8 mouse cellular contexts compared by ENCODE assay signal in the genomic region with DNA sequence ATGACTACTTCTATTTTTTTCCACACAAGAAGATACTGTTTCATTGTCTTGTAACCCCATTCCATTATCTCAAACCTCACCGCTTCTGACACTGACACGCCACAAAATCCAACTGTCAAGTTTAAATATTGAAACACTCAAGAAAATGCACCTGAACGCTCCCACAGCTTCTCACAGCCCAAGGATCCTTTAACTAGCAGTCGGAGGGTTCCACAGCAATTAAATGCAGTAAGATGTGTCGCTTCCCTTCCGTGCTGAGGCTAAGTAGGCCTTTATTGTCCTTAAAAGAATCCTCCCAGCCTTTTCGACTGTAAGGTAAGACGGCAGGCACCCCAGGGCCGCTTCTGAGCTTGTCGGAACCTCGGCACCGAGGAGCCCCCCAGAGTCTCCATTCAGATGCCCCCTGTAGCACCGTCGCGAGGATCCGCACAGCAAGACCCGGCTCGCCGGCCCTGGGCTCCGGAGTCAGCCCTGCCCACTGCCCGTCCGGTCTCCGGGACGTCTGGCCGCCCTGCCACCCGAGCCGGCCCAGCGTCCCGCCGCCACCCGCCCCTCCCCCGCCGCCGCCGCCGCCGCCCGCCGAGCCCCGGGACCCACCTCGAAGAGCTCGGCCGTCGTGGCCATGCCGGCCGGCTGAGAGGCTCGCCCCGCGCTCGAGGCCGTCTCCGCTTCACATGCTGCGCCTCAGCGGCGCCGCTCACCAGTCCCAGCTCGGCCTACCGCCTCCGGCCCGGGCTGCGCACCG. TPM values are rescaled to one million over a fixed set of nuclear protein-coding genes. Genes with fewer than 3 reads are reported as not detected.
DNase-seq lines count a peak whose midpoint lies in the region; ATAC-seq lines count a peak whose summit lies in the region.

TSS of gene Ap5m1 (plus strand) at position 569 of the 745 bp plus-strand sequence.

- DNase-seq in kidney, postnatal 36 days = no peak
- peak; percentile 12 for DNase-seq in ES-CJ7 (ENCODE audit: low read depth, low spot score)
- no peak for DNase-seq in embryonic facial prominence, embryonic 10.5 days (ENCODE audit: low spot score)
- peak; percentile 31 to 41 for DNase-seq in layer of hippocampus, postnatal 14 days (ENCODE audit: low spot score in 2 of 2)

- WGBS in kidney, embryonic 15.5 days = under 1% methylated on average over 62 of the region's 62 CpGs
- under 1% methylated on average over 59 of the region's 62 CpGs for WGBS in embryonic facial prominence, embryonic 10.5 days
- WGBS in heart, embryonic 11.5 days (ENCODE audit: insufficient replicate concordance) = under 1% methylated on average over 52 of the region's 62 CpGs
- WGBS in stomach, embryonic 14.5 days = under 1% methylated on average over 42 of the region's 62 CpGs

- H3K36me3 ChIP-seq in kidney, embryonic 15.5 days = no peaks in the 10 kb centered on the region
- 0 out of 2 replicates have a peak, but pooled peaks cover 7% of the 10 kb centered on the region for H3K36me3 ChIP-seq in embryonic facial prominence, embryonic 10.5 days (replicated peaks)
- no peaks in the 10 kb centered on the region for H3K36me3 ChIP-seq in heart, embryonic 11.5 days (ENCODE audit: control insufficient read depth, insufficient read depth, low read length)
- H3K36me3 ChIP-seq in stomach, embryonic 14.5 days (ENCODE audit: control insufficient read depth, insufficient read depth, low read length) = no peaks in the 10 kb centered on the region

- peaks cover 22% of the 10 kb centered on the region for H3K4me1 ChIP-seq in kidney, embryonic 15.5 days
- H3K4me1 ChIP-seq in embryonic facial prominence, embryonic 10.5 days = peaks cover 26% of the 10 kb centered on the region
- peaks cover 9% of the 10 kb centered on the region for H3K4me1 ChIP-seq in heart, embryonic 11.5 days (ENCODE audit: control insufficient read depth, insufficient read depth, low read length)
- H3K4me1 ChIP-seq in stomach, embryonic 14.5 days (ENCODE audit: control insufficient read depth, insufficient read depth, low read length) = peaks cover 16% of the 10 kb centered on the region

- peak within 1 kb of the TSS; percentile 59 for H3K4me2 ChIP-seq in kidney, embryonic 15.5 days
- H3K4me2 ChIP-seq in heart, embryonic 11.5 days = peak within 1 kb of the TSS; percentile 70
- H3K4me2 ChIP-seq in stomach, embryonic 14.5 days (replicated peaks; ENCODE audit: low read depth, low read length) = peak within 1 kb of the TSS; percentile 63

- no peaks in the 10 kb centered on the region for H3K27me3 ChIP-seq in kidney, embryonic 15.5 days
- H3K27me3 ChIP-seq in embryonic facial prominence, embryonic 10.5 days (replicated peaks; ENCODE audit: low read depth, poor library complexity, severe bottlenecking) = no peaks in the 10 kb centered on the region
- no peaks in the 10 kb centered on the region for H3K27me3 ChIP-seq in heart, embryonic 11.5 days (ENCODE audit: control insufficient read depth, insufficient read depth, low read length)
- H3K27me3 ChIP-seq in stomach, embryonic 14.5 days (ENCODE audit: control insufficient read depth, insufficient read depth, low read length) = no peaks in the 10 kb centered on the region

- ATAC-seq in kidney, embryonic 15.5 days (replicated peaks; ENCODE audit: low FRiP score) = no peak; the same call in 1 of the 2 replicates
- ATAC-seq in heart, embryonic 11.5 days (replicated peaks; ENCODE audit: insufficient number of reproducible peaks, low FRiP score, low TSS enrichment) = peak; percentile 76
- ATAC-seq in megakaryocyte, adult 5-6 weeks (ENCODE audit: poor library complexity, severe bottlenecking) = peak; percentile 29
- peak; percentile 10 for ATAC-seq in stomach, embryonic 14.5 days (ENCODE audit: insufficient number of reproducible peaks, insufficient read depth, low FRiP score, low read depth)

- peak within 1 kb of the TSS; percentile 97 for H3K9ac ChIP-seq in kidney, embryonic 15.5 days
- H3K9ac ChIP-seq in heart, embryonic 11.5 days (ENCODE audit: low read depth, low read length) = peak within 1 kb of the TSS; percentile 99
- peak within 1 kb of the TSS; percentile 95 for H3K9ac ChIP-seq in stomach, embryonic 14.5 days (replicated peaks; ENCODE audit: low read depth, low read length)

- peak within 1 kb of the TSS; percentile 90 for H3K4me3 ChIP-seq in kidney, embryonic 15.5 days (replicated peaks)
- H3K4me3 ChIP-seq in embryonic facial prominence, embryonic 10.5 days = peak within 1 kb of the TSS; percentile 94
- H3K4me3 ChIP-seq in heart, embryonic 11.5 days (ENCODE audit: low read depth, low read length) = peak within 1 kb of the TSS; percentile 92
- H3K4me3 ChIP-seq in stomach, embryonic 14.5 days (ENCODE audit: low read depth, low read length) = peak within 1 kb of the TSS; percentile 90

- peak within 1 kb of the TSS; percentile 99 for H3K27ac ChIP-seq in kidney, embryonic 15.5 days
- peak within 1 kb of the TSS; percentile 98 for H3K27ac ChIP-seq in embryonic facial prominence, embryonic 10.5 days (replicated peaks)
- H3K27ac ChIP-seq in heart, embryonic 11.5 days (ENCODE audit: low read depth, low read length) = peak within 1 kb of the TSS; percentile 99
- peak within 1 kb of the TSS; percentile 97 for H3K27ac ChIP-seq in stomach, embryonic 14.5 days (ENCODE audit: low read length)

- H3K9me3 ChIP-seq in kidney, embryonic 15.5 days (replicated peaks) = no peaks in the 10 kb centered on the region
- no peaks in the 10 kb centered on the region for H3K9me3 ChIP-seq in embryonic facial prominence, embryonic 10.5 days
- no peaks in the 10 kb centered on the region for H3K9me3 ChIP-seq in heart, embryonic 11.5 days (replicated peaks; ENCODE audit: control insufficient read depth, low read length)
- H3K9me3 ChIP-seq in stomach, embryonic 14.5 days (ENCODE audit: control insufficient read depth, low read depth, low read length) = no peaks in the 10 kb centered on the region

RNA-seq across cellular contexts. Expression of gene Ap5m1, which starts in this region (rescaled TPM):
- 26.4 and 29.0 TPM in 2 replicates for polyA plus RNA-seq in kidney, embryonic 15.5 days (2015; fragmentation: Nextera tagmentation; extraction: Ambion mirVana)
- polyA plus RNA-seq in embryonic facial prominence, embryonic 10.5 days (2016; fragmentation: Nextera tagmentation; extraction: Ambion mirVana) = 26.2 and 26.6 TPM in 2 replicates
- 23.6 and 26.0 TPM in 2 replicates for polyA plus RNA-seq in heart, embryonic 11.5 days (2014; fragmentation: Nextera tagmentation; extraction: Ambion mirVana)
- 10 to 100 TPM; 17.1 to 19.3 TPM for total RNA-seq in layer of hippocampus, postnatal 14 days (2021)
- 41.4 and 43.4 TPM in 2 replicates for total RNA-seq in megakaryocyte, adult 5-6 weeks (2015)
- 26.5 and 28.9 TPM in 2 replicates for total RNA-seq in megakaryocyte, adult 5-6 weeks (2017)
- 26.6 and 29.1 TPM in 2 replicates for polyA plus RNA-seq in stomach, embryonic 14.5 days (2014; fragmentation: Nextera tagmentation; extraction: Ambion mirVana)

Comparison
In these comparisons a context has a peak if more than half of its experiments do, and no peak if none do; other contexts are left out.
1. DNase-seq: peak in ES-CJ7 (single experiment) and layer of hippocampus, postnatal 14 days (2 of 2); none in kidney, postnatal 36 days (0 of 2) and embryonic facial prominence, embryonic 10.5 days (single experiment).
2. Peak in every context shown above with its lines, with median percentiles within 50 percentile points of each other: H3K27ac ChIP-seq, H3K4me2 ChIP-seq, H3K4me3 ChIP-seq and H3K9ac ChIP-seq.